Mouse (Mus musculus) naive thymus-derived CD4-positive, alpha-beta T cell, adult 2 months (primary cell): Measurements from ENCODE around the gene Sprtn.

Experiments used
- DNase-seq: peaks from one replicate; pipeline ENCODE4 v3.0.0-alpha.2; 2011; ENCODE audit warnings: low read depth

Sprtn gene

DNA sequence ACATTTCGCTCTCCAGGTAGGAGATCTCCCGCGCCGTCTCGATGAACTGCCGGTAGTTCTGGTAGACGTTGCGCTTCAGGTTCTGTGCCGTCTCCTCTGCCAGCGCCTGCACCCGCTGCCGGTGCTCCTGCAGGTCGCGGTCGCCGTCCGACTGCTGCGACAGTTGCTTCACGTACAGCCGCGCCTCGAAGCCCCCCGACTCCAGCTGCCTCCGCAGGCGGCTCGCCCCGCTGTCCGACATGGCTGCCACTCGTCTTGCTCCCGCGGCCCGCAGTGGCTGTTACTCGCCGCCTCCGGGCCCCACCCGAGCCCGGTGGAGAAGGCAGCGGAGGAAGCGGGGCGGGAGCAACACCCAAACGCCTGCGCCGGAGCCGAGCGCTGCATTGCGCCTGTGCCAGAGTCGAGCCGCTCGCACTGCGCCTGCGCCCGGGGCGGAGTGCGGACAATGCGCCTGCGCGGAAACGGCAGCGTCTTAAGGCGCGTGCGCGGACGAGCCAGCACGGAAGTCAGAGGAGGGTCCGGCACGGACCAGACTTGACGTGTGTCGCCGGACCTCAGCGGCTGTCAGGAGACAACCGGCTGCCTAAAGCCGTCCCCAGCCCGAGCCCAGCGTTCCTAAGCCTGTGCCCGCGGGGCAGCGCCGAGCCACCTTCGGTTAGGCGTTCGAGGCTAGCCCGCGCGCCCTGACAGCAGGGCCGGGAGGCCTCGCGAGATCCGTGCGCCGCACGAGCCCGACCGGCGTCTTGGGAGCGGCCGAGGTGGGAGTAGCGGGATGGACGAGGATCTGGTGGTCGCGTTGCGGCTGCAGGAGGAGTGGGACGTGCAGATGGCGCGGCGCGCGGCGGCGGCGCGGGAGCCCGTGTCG, at the start of gene Sprtn, which contains the start of gene Exoc8:
TSS of gene Sprtn (plus strand) at position 501 of the 865 bp plus-strand sequence.
TSS of gene Exoc8 (minus strand) at position 320 of the 865 bp plus-strand sequence.
- peak; percentile 98 for DNase-seq

DNA sequence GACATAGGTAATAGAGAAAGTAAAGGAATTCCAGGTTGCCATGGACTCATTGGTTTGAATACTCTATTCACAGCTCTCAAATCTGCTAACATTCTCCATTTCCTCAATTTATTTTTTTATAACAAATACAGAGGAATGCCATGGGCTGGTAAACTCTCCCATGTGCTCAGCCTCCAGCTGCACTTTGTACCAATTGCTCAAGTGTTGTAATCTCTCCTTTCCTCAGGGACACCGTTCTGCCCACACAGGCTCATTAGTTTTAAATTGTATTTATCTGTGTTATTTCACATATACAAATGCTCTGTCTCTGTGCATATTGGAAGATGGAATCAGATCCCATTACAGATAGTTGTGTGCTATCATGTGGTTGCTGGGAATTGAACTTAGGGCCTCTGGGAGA, 44.2 kb upstream of the Sprtn start:
- DNase-seq = no peak

DNA sequence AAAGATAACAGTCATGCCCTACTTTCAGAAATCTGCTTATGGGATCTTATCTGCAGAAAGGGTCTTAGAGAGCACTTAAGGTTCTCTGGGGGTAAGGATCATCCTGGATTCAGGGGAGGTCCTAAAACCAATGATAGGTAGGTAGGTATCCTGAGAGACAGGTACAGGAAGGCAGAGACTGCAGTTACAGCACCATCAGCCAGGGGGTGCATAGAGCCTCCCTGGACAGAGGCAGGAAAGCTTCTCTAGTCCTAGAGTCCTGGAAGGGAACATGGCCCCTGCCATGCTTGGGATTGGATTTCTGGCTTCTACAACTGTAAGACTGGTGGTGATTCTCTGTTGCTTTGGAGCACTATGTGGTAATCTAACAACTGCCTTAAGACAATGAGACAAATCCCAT, 38.2 kb upstream of the Sprtn start:
- peak; percentile 61 for DNase-seq

DNA sequence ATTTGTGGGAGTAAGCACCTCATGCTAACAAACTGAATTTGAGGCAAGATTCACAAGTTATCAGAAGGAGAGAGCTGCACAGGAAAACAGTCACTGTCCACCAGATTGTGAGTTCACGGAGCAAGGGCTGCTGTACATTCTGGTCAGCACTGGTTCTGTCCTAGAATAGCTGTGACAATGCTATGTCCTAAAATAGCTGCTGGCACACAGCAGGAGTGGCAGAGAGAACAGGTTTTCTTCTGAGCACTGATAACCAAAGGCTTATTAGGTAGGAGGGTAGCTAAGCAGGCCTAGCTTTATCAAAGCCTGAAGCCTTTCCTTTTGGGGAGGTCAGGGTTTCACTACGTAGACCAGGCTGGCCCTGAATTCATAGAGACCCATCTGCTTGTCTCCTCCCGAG, 37.5 kb upstream of the Sprtn start:
- no peak for DNase-seq

DNA sequence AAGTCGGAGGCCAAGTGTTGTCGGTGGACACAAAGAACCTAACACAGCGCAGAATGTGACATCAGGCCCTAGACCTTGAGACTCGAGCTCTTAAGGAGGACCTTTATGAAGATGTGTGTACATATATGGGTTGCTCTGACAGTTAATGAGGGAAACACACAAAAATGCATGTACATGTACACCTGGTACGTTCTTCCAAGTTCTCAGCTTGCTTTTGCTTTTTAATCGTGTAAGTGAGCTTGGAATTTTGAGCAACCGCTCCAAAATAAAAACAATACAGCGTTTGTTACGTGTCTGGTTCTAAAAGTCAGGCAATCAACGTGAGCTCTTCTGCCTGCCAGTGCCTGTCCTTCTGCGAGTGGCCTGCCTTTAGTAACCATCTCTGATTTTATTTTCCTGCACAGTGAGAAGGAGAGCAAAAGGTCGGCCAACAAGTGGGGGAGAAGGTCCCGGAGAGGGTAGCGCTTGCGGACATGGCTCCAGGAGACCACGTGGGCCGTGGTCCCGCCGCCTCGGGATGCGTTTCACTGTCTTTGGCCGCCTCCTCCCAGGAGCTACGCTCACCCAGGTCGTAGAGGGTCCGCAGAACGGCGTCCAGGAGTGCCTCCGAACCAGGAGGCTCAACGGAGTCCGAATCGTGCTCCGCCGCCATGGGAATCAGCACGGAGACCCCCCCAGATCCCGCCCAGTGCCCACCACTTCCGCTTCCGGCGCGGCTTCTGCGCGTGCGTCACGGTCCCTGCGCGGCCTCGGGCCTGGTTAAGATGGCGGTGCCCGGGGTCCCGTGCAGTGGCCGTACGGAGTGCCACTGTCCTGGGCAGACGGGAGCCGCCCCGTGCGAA, 35.1 kb upstream of the Sprtn start, which contains the start of the genes Gnpat and 2810004N23Rik:
TSS of gene Gnpat (plus strand) at position 713 of the 842 bp plus-strand sequence.
TSS of gene 2810004N23Rik (minus strand) at position 800 of the 842 bp plus-strand sequence.
- DNase-seq = peak; percentile 95

DNA sequence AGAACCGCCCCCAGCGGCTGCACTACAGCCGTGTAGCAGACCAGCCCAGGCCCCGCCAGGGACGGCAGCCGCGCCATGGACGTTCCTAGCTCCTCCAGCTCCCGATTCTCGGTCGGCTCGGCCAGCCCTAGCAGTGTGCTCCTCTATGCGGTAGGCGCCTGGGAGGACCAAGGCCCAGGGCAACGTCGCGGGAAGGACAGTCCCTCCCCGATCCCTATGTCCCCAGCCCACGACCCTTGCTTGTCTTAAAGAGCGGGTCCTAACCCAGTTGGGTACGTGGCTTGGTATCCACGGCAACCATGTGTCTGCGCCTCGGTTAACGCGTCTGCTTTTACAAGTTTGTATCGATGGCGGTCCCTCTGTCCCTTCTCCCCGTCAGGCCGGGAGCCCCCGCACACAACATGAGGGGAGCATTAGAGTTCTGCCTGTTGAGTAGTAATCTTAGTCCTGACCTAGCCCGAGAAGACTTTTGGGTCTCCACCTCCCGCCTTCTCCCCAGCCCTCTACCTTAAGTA, 34.5 kb upstream of the Sprtn start:
- DNase-seq = no peak

DNA sequence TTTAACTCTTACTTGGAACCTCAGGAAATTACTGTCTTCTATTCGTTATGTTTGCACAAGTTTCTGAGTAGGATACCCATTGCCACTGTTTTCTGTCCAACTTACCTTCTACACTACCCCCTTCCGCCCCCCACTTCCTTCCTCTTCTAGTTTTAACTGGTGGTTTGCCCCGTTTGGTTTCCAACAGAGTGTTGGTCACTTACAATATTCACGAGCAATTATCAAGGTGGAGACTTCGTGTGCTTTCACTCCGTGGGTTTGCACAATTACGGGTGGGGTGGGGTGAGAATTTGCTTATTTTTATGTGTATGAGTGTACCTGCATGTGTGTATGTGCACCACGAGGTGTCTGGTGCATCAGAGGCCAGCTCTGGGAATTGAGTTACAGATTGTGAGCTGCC, 34.0 kb upstream of the Sprtn start:
- DNase-seq = peak; percentile 41

DNA sequence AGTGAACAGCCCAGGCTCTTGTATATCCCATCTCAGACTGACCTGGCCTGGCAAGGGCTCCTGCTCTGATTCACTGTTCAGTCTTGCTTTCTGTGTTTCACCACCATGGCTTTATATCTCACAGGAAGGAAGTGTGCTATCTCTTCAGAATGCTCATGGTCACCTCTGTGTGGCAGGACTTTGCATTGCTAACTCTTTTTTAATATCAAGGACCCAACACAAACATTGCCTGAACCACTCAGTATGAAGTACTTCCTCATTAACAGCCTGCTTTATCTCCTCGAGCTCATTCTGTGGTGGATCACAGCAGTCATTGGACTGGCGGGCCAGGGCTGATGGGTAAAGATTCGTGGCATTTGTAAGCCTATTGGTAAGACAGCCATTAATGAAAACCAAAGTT, 31.0 kb upstream of the Sprtn start:
- no peak for DNase-seq

DNA sequence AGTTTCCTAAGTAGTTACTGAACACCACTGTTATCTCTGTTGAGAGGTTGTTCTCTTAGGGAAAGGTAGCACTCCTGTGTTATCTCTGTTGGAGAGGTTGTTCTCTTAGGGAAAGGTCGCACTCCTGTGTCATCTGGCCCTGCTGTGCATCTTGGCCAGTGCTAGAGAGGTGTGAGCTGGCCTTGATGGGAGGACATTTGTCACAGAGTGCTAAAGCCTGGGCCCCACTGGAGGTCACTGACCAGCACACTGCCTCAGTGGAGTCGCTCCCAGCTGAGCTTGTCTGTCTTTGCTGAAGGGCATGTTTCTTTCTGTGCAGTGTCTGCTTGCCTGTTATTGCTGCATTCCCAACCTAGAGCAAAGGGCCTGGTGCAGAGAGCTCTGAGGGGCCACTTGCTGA, 30.6 kb upstream of the Sprtn start:
- DNase-seq = no peak

DNA sequence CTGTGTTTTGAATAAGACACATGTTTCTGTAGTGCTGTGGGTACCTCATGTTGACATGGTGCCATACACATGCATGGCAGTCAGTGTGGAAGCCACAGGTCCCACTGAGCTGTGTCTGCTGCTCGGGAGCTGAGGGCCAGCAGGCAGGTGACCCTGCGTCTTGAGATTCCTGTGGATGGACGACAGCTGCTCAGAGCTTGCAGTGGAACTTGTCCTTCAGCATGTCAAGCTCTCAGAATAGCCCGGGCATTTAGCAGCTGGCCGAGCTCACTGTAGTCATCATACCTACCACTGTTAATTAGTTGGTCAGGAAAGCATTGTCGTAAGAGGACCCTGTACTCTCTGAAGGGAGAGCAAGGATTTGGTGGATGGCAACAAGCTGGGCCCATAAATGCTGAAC, 28.0 kb upstream of the Sprtn start:
- no peak for DNase-seq

DNA sequence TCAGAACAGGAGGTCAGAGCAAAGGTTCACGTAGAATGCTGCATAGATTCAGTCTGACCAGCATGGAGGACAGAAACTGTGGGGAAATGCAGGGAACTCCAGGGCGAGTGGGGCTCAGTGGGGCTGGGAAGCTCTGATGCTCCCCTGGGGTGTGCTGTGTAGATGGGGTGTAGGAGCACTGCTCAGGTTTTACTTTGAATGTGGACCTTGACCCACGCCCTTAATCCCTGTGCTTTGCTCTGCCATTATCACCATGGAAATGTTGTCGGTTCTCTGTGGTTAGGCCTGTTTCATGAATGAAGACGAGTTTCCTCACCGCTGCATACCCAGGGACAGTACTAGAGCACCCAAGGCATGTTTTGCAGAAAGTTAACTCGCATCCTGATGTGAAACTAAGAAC, 26.2 kb upstream of the Sprtn start:
- DNase-seq = no peak

DNA sequence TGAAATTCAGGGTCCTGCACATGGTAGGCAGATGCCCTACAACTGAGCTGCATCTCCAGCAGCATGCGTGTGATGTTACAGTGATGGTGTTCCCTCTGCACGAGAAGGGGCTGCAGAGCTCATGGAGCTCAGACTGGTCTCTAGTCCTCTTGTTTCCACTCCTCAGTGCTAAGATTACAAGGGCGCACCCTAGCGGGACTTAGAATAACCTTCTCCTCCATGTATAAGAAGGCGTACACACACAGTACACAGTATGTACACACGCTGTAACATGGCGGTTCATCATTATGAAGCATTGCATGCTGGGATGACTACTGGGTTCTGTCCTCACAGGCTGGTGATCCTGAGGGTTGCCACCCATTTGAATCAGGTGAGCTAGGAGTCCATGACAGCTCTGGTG, 25.6 kb upstream of the Sprtn start:
- DNase-seq = no peak

DNA sequence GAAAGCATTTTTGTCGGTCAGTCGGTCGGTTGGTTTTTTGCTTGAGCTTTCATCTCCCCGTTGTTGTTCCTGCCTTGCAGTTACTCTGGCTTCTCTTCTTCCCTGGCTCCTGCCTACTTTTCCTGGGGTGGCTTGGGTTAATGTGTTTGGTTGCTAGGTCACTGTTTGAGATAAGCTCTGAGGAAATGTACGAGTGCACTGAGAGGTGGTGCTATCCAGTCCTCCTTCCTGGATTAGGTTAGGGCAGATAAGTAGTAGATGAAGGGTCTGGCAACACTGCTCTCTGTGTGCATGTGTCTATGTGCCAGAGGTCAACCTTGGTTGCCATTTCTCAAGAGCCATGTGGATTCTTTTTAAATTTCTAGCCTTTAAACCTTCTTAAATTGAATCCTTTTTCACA, 25.0 kb upstream of the Sprtn start:
- no peak for DNase-seq

DNA sequence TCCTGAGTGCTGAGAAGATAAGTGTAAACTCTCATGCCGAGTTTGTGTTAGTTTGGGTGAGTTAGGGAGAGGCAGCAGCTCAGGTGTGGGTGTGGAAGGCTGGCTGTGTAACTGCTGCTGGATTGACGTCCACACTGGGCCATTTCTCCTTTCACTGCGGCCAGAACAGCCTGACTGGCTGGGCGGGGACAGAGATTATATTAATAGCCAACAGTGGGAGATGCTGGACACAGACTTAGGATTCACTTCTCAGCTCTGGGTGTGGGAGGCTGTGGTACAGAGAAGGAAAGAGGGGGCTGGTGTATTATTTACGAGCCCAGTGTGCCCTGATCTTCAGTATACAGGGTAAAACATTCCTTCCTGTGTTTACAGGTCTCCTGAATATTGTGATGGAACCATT, 19.5 kb upstream of the Sprtn start:
- DNase-seq = no peak

DNA sequence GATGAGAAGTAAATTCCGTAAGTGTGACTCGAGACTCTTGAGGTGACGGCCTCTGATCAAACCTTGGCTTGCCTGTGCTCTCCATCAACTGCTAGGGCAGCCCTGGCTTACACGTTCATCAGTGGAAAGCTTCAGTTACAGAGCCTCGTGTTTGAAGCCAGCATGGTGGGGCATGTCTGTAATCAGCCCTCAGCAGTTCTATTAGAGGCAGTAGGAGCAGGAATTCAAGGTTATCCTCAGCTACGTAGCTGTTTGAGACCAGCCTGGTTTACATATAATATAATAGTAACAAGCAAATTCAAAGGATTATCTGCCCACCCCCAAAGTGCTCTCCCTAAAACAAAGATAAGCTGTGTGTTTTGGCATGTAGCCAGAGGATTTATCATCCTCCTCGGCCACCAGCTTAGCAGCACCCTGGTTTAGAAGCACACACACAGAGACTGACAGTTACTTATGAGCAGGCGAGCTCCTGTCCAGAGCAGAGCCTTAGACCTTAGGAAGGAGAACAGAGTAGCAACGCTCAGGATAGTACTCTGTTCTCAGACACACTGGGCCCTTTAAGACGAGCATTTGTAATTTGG, 18.6 kb upstream of the Sprtn start:
- DNase-seq = no peak

DNA sequence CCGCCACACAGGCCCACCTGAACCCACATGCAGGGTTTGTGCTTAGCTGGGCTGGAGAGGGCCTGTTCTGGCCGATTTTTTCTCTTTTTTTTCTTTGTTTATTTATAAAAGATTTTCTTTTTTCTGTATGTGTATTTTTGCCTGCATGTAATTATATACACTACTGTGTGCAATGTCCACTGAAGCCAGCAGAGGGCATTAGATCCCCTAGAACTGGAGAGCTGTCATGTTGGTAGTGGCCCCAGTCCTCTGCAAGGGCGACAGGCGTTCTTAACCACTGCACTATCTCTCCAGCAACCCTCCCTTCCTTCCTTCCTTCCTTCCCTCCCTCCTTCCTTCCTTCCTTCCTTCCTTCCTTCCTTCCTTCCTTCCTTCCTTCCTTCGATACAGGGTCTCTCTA, 9.3 kb upstream of the Sprtn start:
- no peak for DNase-seq

DNA sequence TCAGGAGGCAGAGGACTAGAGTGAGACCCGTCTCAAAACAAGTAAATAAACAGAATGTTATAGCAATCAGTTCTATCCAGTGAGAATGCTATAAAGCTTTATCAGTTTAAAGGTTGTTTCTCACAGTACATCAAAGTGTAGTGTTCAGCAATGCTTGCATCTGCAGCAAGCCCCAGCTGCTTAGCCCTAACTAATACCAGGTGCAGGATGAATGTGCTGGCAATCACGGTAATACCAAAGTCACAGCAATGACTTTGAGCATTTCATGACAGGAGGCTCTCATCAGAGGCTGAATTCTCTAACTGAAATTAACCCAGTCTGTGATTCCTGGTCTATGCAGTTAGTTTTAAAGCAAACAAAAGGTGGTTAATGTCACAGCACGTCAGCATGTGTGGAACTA, 5.1 kb upstream of the Sprtn start:
- DNase-seq = no peak

DNA sequence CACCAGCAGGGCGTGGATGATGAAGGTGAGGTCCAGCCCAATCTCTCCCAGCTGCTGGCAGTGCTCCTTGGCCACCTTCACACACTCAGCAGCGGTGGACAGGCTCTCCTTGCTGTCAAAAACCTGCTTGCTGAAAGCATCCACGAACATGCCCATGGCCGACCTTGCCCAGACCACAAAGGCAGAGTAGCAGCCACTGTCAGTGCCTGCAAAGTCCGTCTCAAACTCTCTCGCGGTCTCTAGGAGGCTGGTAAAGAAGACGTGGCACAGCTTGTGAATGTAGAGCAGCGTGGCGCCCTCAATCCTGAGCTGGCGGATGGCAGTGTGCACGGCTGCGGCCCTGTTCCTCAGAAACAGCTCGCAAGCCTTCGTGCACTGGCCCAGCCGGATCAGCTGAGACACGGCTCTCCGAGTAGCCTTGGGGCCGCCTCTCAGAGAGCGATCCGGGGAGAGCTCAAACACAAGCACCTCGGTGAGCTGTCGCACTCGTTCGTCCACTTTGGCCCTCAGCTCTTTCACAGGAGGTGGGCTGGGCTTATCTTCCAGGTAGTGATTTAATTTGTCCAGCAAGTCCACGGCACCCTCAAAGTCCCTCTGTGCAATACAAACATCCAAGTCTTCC, 1.6 kb upstream of the Sprtn start:
- DNase-seq = no peak

DNA sequence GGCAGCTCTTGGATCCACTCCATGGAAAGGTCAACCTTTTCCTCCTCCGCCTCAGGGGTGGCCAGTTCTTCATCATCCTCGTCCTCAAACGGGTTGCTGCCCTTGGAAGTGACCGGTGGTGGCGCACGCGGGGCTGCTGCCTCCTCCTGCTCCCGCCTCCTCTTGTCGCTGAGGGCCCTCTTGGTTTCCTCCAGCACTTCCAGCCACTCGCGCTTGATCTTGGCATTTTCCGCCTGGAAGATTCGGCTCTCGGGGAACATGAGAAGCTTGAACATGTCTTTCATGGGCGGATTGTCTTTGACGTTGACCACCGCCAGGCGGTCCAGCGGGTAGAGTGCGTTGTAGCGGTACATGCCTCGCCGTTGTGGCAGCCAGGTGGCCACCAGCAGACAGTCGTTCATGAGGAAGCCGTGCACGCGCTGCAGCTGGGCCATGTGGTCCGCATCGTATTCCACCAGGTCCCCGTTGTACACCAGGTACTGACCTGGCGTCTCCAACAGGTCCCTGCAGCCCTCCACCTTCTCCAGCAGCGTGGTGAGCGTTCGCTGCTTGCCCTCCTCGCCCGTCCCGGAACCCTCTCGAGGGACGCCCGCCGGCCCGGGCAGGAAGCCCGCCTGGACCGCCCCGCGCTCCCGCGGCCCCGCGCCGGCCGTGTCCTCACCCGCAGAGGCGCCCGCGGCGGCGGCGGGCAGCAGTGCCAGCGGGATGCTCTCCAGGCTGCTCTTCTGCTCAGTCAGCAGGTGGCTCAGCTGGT, 877 bp upstream of the Sprtn start:
- DNase-seq = peak; percentile 63

DNA sequence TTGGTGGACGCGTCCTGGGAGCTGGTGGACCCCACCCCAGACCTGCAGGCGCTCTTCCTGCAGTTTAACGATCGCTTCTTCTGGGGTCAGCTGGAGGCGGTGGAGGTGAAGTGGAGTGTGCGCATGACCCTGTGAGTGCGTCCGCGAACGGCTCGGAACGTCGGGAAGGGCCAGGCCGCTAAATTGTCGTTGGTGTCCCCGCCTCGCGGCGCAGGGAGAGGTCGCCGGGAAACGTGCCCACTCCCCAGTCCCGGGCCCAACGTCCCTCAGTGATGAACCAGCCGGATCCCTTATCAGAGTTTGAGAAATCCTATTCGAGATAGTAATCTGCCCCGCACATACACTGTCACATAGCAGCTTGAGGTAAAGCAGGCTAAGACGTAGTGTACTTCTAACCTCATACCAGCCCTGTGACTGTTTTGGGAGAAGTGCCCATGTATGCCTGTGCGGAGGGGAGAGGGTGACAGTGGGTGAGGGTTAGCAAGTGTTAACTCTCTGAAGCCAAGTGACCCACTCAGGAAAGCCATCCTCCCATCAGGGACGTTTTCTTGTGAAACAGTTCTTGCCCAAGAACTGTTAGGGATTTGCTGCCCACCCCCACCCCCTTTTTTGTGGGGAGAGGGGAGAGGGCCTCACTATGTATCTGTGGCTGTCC, 692 bp downstream of the Sprtn start:
- DNase-seq = no peak

DNA sequence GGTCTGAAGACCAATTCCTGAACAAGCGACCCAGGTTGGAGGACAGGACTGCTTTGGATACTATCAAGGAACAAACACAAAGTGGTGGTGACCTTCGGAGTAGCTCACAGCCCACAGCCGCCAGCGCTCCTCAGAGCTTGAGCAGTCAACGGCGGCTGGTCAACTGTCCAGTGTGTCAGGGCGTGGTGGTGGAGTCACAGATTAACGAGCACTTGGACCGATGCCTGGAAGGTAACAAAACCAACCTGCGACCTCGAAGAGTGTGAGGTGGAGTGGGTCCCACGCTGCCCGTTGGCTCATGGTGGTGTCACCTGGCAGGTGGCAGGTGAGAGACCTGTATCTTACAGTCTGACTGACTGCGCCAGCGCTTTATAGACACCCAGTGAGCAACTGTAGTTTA, 5.5 kb downstream of the Sprtn start:
- DNase-seq = no peak
